Mouse (Mus musculus) heart, adult 2 months (tissue): ENCODE results near the gene Gramd1a.

ENCODE experiments used
- CTCF ChIP-seq: fragments of 200-600 bp; IDR thresholded peaks from 2 replicates; pipeline ENCODE4 v1.8.1; 2022; ENCODE audit warnings: antibody characterized with exemption, mild to moderate bottlenecking, moderate library complexity
- EP300 ChIP-seq: fragments of 200-500 bp; IDR thresholded peaks from 2 replicates; pipeline ENCODE4 v1.6.1; 2011; ENCODE audit warnings: low read depth, low read length, control low read depth; ENCODE audit not compliant: insufficient read depth
- POLR2A ChIP-seq: fragments of 200-500 bp; IDR thresholded peaks from 2 replicates; pipeline ENCODE4 v1.6.1; 2011; ENCODE audit warnings: mild to moderate bottlenecking, low read depth, low read length, control low read depth; ENCODE audit not compliant: insufficient read depth

DNA sequence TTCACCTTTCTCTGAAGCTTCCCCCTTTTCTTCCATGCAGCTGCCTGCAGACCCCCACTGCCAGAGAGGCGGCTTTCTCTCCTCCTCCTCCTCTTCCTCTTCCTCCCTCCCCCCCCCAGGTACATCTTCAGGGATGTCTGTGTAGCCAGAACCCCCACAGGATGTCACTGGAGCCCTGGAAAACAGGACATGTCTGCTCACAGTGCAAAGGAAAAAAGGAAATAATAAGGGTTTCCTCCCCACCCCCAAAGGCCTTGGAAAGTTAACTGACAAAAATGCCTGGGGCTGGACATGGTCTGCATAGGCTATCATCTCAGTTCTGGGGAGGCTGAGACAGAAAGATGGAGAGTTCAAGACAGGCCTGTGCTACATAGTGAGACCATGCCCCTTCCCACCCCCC, 74.6 kb downstream of the Gramd1a start:
- TF ChIP-seq CTCF: no peak
- TF ChIP-seq EP300: no peak
- TF ChIP-seq POLR2A: no peak
